Mouse (Mus musculus): ENCODE results near the gene Sertad2. TPM values are rescaled to one million over a fixed set of nuclear protein-coding genes. Genes with fewer than 3 reads are reported as not detected.

Gene Sertad2
- polyA plus RNA-seq, 1 experiment: 20.9 TPM

DNA sequence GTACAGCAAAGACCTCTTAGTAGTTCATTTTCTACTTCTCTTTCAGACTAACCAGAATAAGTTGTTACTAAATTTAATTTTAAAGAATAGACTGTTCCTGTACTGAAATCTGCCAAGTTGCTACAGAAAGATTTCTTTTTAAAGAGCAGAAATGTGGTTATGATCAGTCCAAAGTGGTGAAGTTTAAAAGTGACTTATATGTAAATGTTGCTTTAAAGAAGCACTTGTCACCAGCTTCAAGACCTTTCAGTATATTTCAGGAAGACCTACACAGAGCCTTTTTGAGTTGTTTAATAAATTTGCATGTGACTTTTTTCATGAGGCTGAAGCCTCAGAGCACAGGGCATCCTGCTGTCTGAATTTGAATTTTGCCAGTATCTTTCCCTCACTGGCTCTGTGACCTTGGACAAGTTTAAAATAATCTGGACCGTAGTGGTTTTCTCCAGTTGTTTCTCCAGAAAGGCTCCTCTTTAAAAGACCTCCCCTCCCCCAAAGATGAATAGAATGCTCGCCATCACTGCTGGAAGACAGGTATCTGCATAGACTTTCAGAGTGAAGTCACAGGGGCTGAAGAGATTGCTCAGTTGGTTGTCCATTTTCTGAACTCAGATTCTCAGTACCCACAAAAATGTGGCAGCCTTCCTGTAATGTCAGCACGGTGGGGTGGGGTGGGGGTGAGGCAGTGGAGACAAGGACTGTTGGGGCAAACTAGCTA is 1.9 kb downstream of the Sertad2 start:
- TF ChIP-seq USF1 (IDR thresholded peaks at IDR 0.05; ENCODE audit: low read depth) (no peak), SRF (IDR thresholded peaks at IDR 0.05; ENCODE audit: control insufficient read depth, insufficient read length, low read depth) (no peak), POLR2A (IDR thresholded peaks at IDR 0.05; ENCODE audit: insufficient read length, low read depth) (no peak), POLR2AphosphoS2 (IDR thresholded peaks at IDR 0.05; ENCODE audit: insufficient read length, low read depth) (no peak), E2F4 (IDR thresholded peaks at IDR 0.05; ENCODE audit: insufficient read depth) (no peak), MYOG (IDR thresholded peaks at IDR 0.05; ENCODE audit: control insufficient read depth in 1 of 3, insufficient read depth in 1 of 3, insufficient read length in 2 of 3, low read depth in 2 of 3) (no peak), MAX (IDR thresholded peaks at IDR 0.05; ENCODE audit: low read depth) (no peak), MYOD1 (IDR thresholded peaks at IDR 0.05; ENCODE audit: control insufficient read depth in 1 of 3, insufficient read length in 2 of 3, low read depth in 2 of 3) (no peak), TCF12 (IDR thresholded peaks at IDR 0.05; ENCODE audit: insufficient read depth, poor library complexity, severe bottlenecking) (no peak), TCF3 (IDR thresholded peaks at IDR 0.05; ENCODE audit: insufficient read length, low read depth) (no peak), REST (IDR thresholded peaks at IDR 0.05; ENCODE audit: insufficient read depth, insufficient read length) (no peak), CEBPB (IDR thresholded peaks at IDR 0.05; ENCODE audit: insufficient read depth, poor library complexity, severe bottlenecking) (no peak)
- H3K27me3 ChIP-seq (ENCODE audit: control insufficient read depth, insufficient read depth, insufficient read length): no peaks in the 10 kb centered on the region
- H3K36me3 ChIP-seq (ENCODE audit: control insufficient read depth, insufficient read depth): peaks cover 3% of the 10 kb centered on the region
- H3ac ChIP-seq (ENCODE audit: control insufficient read depth, insufficient read length): no peak overlapping the region
- H3K79me2 ChIP-seq (ENCODE audit: control insufficient read depth, insufficient read depth): peaks cover 43% of the 10 kb centered on the region
- peak overlapping the region; percentile 93 for H3K4me2 ChIP-seq (ENCODE audit: low read depth)
- peak overlapping the region; percentile 77 for H3K4me3 ChIP-seq

DNA sequence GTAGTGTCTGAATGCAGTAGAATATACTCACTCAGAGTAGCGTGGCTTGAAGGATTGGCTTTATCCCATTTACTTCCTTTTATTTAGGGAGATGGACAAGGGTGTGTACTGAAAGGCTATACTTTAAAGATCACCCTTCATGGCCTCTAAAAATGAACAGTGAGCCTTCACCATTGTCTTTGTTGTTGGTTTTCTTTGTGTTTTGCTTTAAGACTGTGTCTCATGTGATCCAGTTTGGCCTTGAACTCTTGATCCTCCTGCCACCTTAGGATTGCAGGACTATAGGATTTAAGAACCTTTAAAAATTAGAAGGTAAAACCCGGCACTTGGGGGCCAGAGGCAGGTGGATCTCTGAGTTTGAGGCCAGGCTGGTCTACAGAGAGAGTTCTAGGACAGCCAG is 6.4 kb downstream of the Sertad2 start:
- no peaks in the 10 kb centered on the region for H3K27me3 ChIP-seq (ENCODE audit: control insufficient read depth, insufficient read depth, insufficient read length)
- TF ChIP-seq USF1 (IDR thresholded peaks at IDR 0.05; ENCODE audit: low read depth) (no peak), MAX (IDR thresholded peaks at IDR 0.05; ENCODE audit: low read depth) (no peak), POLR2A (IDR thresholded peaks at IDR 0.05; ENCODE audit: insufficient read length, low read depth) (no peak), TCF3 (IDR thresholded peaks at IDR 0.05; ENCODE audit: insufficient read length, low read depth) (no peak), SRF (IDR thresholded peaks at IDR 0.05; ENCODE audit: control insufficient read depth, insufficient read length, low read depth) (no peak)
- H3K4me2 ChIP-seq (ENCODE audit: low read depth): no peak overlapping the region
- H3K36me3 ChIP-seq (ENCODE audit: control insufficient read depth, insufficient read depth): peaks cover 3% of the 10 kb centered on the region
- H3ac ChIP-seq (ENCODE audit: control insufficient read depth, insufficient read length): no peak overlapping the region
- H3K79me2 ChIP-seq (ENCODE audit: control insufficient read depth, insufficient read depth): peaks cover 36% of the 10 kb centered on the region
- no peak overlapping the region for H3K4me3 ChIP-seq

DNA sequence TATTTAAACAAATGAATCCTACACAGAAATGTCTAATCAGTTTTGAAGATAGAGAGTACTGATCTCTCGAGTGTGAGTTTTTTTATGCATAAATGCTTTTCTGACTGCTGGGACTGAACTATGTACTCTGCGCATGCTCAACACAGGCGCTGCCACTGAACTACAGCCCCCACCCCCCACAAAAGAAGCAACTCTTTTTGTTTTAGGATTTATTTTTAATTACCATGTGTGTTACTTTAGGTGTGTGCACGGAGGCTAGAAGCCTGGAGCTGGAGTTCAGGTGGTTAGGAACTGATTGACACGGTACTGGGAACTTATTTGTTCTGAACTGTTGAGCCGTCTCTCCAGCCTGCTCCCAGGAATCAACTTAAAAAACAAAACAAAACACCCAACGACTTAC is 7.1 kb downstream of the Sertad2 start:
- H3K79me2 ChIP-seq (ENCODE audit: control insufficient read depth, insufficient read depth): peaks cover 29% of the 10 kb centered on the region
- TF ChIP-seq SRF (IDR thresholded peaks at IDR 0.05; ENCODE audit: control insufficient read depth, insufficient read length, low read depth): no peak
- no peak for TF ChIP-seq TCF12 (IDR thresholded peaks at IDR 0.05; ENCODE audit: insufficient read depth, poor library complexity, severe bottlenecking)
- no peak for TF ChIP-seq REST (IDR thresholded peaks at IDR 0.05; ENCODE audit: insufficient read depth, insufficient read length)
- no peak for TF ChIP-seq CEBPB (IDR thresholded peaks at IDR 0.05; ENCODE audit: insufficient read depth, poor library complexity, severe bottlenecking)
- no peak for TF ChIP-seq POLR2A (IDR thresholded peaks at IDR 0.05; ENCODE audit: insufficient read length, low read depth)
- no peak for TF ChIP-seq TCF3 (IDR thresholded peaks at IDR 0.05; ENCODE audit: insufficient read length, low read depth)
- TF ChIP-seq USF1 (IDR thresholded peaks at IDR 0.05; ENCODE audit: low read depth): no peak
- no peak for TF ChIP-seq MAX (IDR thresholded peaks at IDR 0.05; ENCODE audit: low read depth)
- TF ChIP-seq POLR2AphosphoS2 (IDR thresholded peaks at IDR 0.05; ENCODE audit: insufficient read length, low read depth): no peak
- no peak for TF ChIP-seq E2F4 (IDR thresholded peaks at IDR 0.05; ENCODE audit: insufficient read depth)
- no peak for TF ChIP-seq MYOG (IDR thresholded peaks at IDR 0.05; ENCODE audit: control insufficient read depth in 1 of 3, insufficient read depth in 1 of 3, insufficient read length in 2 of 3, low read depth in 2 of 3)
- no peak overlapping the region for H3K4me3 ChIP-seq
- no peak overlapping the region for H3K4me2 ChIP-seq (ENCODE audit: low read depth)
- H3ac ChIP-seq (ENCODE audit: control insufficient read depth, insufficient read length): no peak overlapping the region
- peaks cover 3% of the 10 kb centered on the region for H3K36me3 ChIP-seq (ENCODE audit: control insufficient read depth, insufficient read depth)
- no peaks in the 10 kb centered on the region for H3K27me3 ChIP-seq (ENCODE audit: control insufficient read depth, insufficient read depth, insufficient read length)

DNA sequence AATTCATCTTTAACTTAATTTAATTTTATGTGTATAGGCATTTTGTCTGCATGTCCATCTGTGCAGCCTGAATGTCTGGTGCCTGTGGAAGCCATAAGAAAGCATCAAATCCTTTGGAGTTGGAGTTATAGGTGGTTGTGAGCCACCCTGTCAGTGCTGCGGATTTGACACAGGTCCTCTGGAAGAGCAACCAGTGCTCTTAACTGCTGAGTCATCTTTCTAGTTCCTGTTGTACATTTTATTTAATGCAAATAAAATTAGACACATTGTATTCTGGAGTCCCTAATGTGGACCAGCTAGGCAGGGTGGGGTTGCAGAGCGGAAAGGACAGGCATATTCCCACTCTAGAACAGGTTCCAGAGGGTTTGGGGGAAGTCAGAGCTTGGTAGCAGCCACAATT is 9.0 kb downstream of the Sertad2 start:
- no peaks in the 10 kb centered on the region for H3K27me3 ChIP-seq (ENCODE audit: control insufficient read depth, insufficient read depth, insufficient read length)
- TF ChIP-seq E2F4 (IDR thresholded peaks at IDR 0.05; ENCODE audit: insufficient read depth) (no peak), MYOG (IDR thresholded peaks at IDR 0.05; ENCODE audit: control insufficient read depth in 1 of 3, insufficient read depth in 1 of 3, insufficient read length in 2 of 3, low read depth in 2 of 3) (no peak), CEBPB (IDR thresholded peaks at IDR 0.05; ENCODE audit: insufficient read depth, poor library complexity, severe bottlenecking) (no peak)
- peaks cover 25% of the 10 kb centered on the region for H3K79me2 ChIP-seq (ENCODE audit: control insufficient read depth, insufficient read depth)
- no peak overlapping the region for H3K4me2 ChIP-seq (ENCODE audit: low read depth)
- H3ac ChIP-seq (ENCODE audit: control insufficient read depth, insufficient read length): no peak overlapping the region
- no peak overlapping the region for H3K4me3 ChIP-seq
- peaks cover 3% of the 10 kb centered on the region for H3K36me3 ChIP-seq (ENCODE audit: control insufficient read depth, insufficient read depth)

Measured in myocyte (in vitro differentiated cells).